Mouse (Mus musculus): ENCODE results near the gene Kpna1. TPM values are rescaled to one million over a fixed set of nuclear protein-coding genes. Genes with fewer than 3 reads are reported as not detected.

The Kpna1 gene
- polyA plus RNA-seq (2015; fragmentation: Illumina TruSeq; extraction: RNeasy Lipid Tissue Mini Kit (QIAGEN cat#74804); ENCODE audit: low read depth, low replicate concordance) = 89.8 TPM

DNA sequence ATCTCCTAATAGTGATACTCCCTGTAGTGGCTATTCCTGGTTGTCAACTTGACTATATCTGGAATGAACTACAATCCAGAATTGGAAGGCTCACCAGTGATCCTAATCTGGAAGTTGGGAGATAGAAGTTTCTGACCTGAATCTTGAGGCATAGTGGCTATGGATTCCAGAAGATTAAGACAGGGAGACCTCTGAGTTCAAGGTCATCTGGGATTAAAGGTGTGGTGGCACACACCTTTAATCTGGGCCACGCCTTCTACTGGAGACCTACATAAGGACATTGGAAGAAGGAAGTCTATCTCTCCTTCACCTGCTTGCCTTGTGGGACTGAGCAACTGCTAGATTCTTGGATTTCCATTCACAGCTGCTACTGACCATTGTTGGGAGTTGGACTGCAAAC is at the start of gene Kpna1:
Gene Kpna1 (plus strand): TSS at position 301 of the 400 bp plus-strand sequence.

GRCm38 (mm10) chr16:35938211-35939151 is 40.1 kb upstream of the Kpna1 start, which contains the start of the genes Parp9 and Dtx3l:
Gene Parp9 (plus strand): TSS chr16:35938470.
Gene Dtx3l (minus strand): TSS chr16:35939151.

GRCm38 (mm10) chr16:36040640-36041624 is 62.4 kb downstream of the Kpna1 start, which contains the start of gene Wdr5b:
Gene Wdr5b (plus strand): TSS chr16:36041190.

DNA sequence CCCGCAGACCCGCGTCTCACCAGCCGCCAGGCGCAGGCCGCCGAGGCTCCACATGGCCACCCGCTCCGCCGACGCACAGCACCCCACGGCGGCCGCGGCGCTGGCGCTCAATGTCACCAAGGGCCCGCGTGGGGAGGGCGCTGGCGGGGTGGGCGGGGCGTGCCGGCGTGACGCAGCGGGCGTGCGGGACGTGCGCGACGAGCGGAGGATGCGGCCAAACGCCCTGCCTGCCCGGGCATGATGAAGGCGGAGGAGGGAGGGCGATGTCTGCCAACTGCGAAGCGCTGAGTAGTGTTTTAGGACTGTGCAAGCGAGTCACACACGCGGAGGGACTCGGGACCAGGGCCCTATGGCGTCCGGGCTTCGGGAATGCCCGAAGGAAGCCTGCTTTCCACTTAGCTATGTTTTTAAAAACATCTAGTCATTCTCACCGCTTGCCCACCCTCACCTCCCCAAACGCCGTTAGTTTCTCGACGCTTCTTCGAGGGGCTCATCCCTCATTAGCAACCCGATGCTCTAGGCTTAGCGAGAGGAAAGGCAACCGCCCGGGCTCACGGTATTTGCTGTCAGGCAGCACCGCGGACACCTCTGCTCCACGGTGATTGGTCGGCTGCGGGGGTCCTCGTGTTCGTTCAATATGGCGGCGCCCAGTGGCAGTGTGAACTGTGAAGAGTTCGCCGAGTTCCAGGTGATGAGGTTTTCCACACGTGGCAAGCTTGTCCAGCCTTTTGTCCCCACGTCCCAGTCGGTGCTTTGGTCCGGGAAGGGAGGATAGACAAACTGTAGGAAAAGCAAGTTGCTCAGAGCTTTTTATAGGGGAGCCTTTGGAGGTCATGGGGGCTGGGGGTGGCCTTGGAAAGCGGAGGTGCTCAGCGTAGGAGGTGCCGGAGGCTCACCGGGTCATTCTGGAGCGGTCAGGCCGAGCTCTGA is 93.2 kb downstream of the Kpna1 start, which contains the start of the genes Fam162a and Ccdc58:
Gene Fam162a (minus strand): TSS at position 145 of the 930 bp plus-strand sequence.
Gene Ccdc58 (plus strand): TSS at position 236 of the 930 bp plus-strand sequence.

Other genes with a start within 250 kb of the Kpna1 start
- gene Dirc2, start 209.4 kb upstream of the Kpna1 start, polyA plus RNA-seq (2015; fragmentation: Illumina TruSeq; extraction: RNeasy Lipid Tissue Mini Kit (QIAGEN cat#74804); ENCODE audit: low read depth, low replicate concordance) = 63.3 TPM
- 5.6 TPM for gene Hspbap1, start 208.4 kb upstream of the Kpna1 start, polyA plus RNA-seq (2015; fragmentation: Illumina TruSeq; extraction: RNeasy Lipid Tissue Mini Kit (QIAGEN cat#74804); ENCODE audit: low read depth, low replicate concordance)
- 1.7 TPM for gene Parp14, start 107.2 kb upstream of the Kpna1 start, polyA plus RNA-seq (2015; fragmentation: Illumina TruSeq; extraction: RNeasy Lipid Tissue Mini Kit (QIAGEN cat#74804); ENCODE audit: low read depth, low replicate concordance)
- gene Parp9, start 40.3 kb upstream of the Kpna1 start, polyA plus RNA-seq (2015; fragmentation: Illumina TruSeq; extraction: RNeasy Lipid Tissue Mini Kit (QIAGEN cat#74804); ENCODE audit: low read depth, low replicate concordance) = 3.8 TPM
- gene Dtx3l, start 39.6 kb upstream of the Kpna1 start, polyA plus RNA-seq (2015; fragmentation: Illumina TruSeq; extraction: RNeasy Lipid Tissue Mini Kit (QIAGEN cat#74804); ENCODE audit: low read depth, low replicate concordance) = 2.2 TPM
- 5.8 TPM for gene Wdr5b, start 62.4 kb downstream of the Kpna1 start, polyA plus RNA-seq (2015; fragmentation: Illumina TruSeq; extraction: RNeasy Lipid Tissue Mini Kit (QIAGEN cat#74804); ENCODE audit: low read depth, low replicate concordance)
- gene Fam162a, start 92.8 kb downstream of the Kpna1 start, polyA plus RNA-seq (2015; fragmentation: Illumina TruSeq; extraction: RNeasy Lipid Tissue Mini Kit (QIAGEN cat#74804); ENCODE audit: low read depth, low replicate concordance) = 125 TPM
- 20.2 TPM for gene Ccdc58, start 92.9 kb downstream of the Kpna1 start, polyA plus RNA-seq (2015; fragmentation: Illumina TruSeq; extraction: RNeasy Lipid Tissue Mini Kit (QIAGEN cat#74804); ENCODE audit: low read depth, low replicate concordance)
- not detected for gene Csta1, start 152.5 kb downstream of the Kpna1 start, polyA plus RNA-seq (2015; fragmentation: Illumina TruSeq; extraction: RNeasy Lipid Tissue Mini Kit (QIAGEN cat#74804); ENCODE audit: low read depth, low replicate concordance)
- gene Stfa2l1, start 178.1 kb downstream of the Kpna1 start, polyA plus RNA-seq (2015; fragmentation: Illumina TruSeq; extraction: RNeasy Lipid Tissue Mini Kit (QIAGEN cat#74804); ENCODE audit: low read depth, low replicate concordance) = not detected
- gene Gm5483, start 205.5 kb downstream of the Kpna1 start, polyA plus RNA-seq (2015; fragmentation: Illumina TruSeq; extraction: RNeasy Lipid Tissue Mini Kit (QIAGEN cat#74804); ENCODE audit: low read depth, low replicate concordance) = not detected
- not detected for gene Gm5416, start 231.7 kb downstream of the Kpna1 start, polyA plus RNA-seq (2015; fragmentation: Illumina TruSeq; extraction: RNeasy Lipid Tissue Mini Kit (QIAGEN cat#74804); ENCODE audit: low read depth, low replicate concordance)
- not detected for gene 2010005H15Rik, start 242.7 kb downstream of the Kpna1 start, polyA plus RNA-seq (2015; fragmentation: Illumina TruSeq; extraction: RNeasy Lipid Tissue Mini Kit (QIAGEN cat#74804); ENCODE audit: low read depth, low replicate concordance)

Data from brain, adult 10 weeks (tissue).